Mouse (Mus musculus) lung, postnatal 0 days (tissue): ENCODE data around the gene Metrn. TPM values are rescaled to one million over a fixed set of nuclear protein-coding genes. Genes with fewer than 3 reads are reported as not detected.

ENCODE experiments used
- ATAC-seq: fragments of 200-750 bp; cut with Nextera tagmentation; 2 replicates; pipeline ENCODE4 v1.8.0; 2017; ENCODE audit warnings: moderate library complexity
- DNase-seq: peaks from one replicate; pipeline ENCODE4 v3.0.0-alpha.2; 2016; ENCODE audit warnings: low spot score
- H3K27ac ChIP-seq: fragments of 300-500 bp; sonication (generic); 2 replicates; pipeline ENCODE4 v1.5.1; 2014; ENCODE audit warnings: antibody characterized with exemption, mild to moderate bottlenecking, low read length, mixed read lengths
- H3K27me3 ChIP-seq: fragments of 300-500 bp; sonication (generic); replicated peaks from 2 replicates; pipeline ENCODE4 v1.6.1; 2014; ENCODE audit warnings: low read length, mixed read lengths; ENCODE audit not compliant: insufficient read depth
- H3K36me3 ChIP-seq: fragments of 300-500 bp; sonication (generic); 2 replicates; pipeline ENCODE4 v1.6.1; 2014; ENCODE audit warnings: low read length, mixed read lengths; ENCODE audit not compliant: insufficient read depth
- H3K4me1 ChIP-seq: fragments of 300-500 bp; sonication (generic); 2 replicates; pipeline ENCODE4 v1.6.1; 2014; ENCODE audit warnings: antibody characterized with exemption, low read depth, low read length, mixed read lengths; ENCODE audit not compliant: insufficient read depth
- H3K4me2 ChIP-seq: fragments of 300-500 bp; sonication (generic); replicated peaks from 2 replicates; pipeline ENCODE4 v1.6.1; 2014; ENCODE audit warnings: low read depth, mild to moderate bottlenecking, low read length, moderate library complexity, mixed read lengths
- H3K4me3 ChIP-seq: fragments of 300-500 bp; sonication (generic); 2 replicates; pipeline ENCODE4 v1.5.1; 2014; ENCODE audit warnings: low read depth, low read length
- H3K9ac ChIP-seq: fragments of 300-500 bp; sonication (generic); replicated peaks from 2 replicates; pipeline ENCODE4 v1.6.1; 2014; ENCODE audit warnings: low read depth, mild to moderate bottlenecking
- H3K9me3 ChIP-seq: fragments of 300-500 bp; sonication (generic); 2 replicates; pipeline ENCODE4 v1.6.1; 2016; ENCODE audit warnings: low read length, mixed read lengths
- CTCF ChIP-seq: IDR thresholded peaks from 2 replicates; pipeline ENCODE4 v1.5.1; 2016; ENCODE audit warnings: antibody characterized with exemption, mild to moderate bottlenecking
- EP300 ChIP-seq: IDR thresholded peaks from 2 replicates; pipeline ENCODE4 v1.6.1; 2016; ENCODE audit warnings: antibody characterized with exemption, mild to moderate bottlenecking, control low read depth
- WGBS: fragments of 180-500 bp; shearing (Covaris S2); extraction: QIAGEN DNeasy Blood & Tissue Kit; methylation state at CpG from one replicate; pipeline ENCODE4 v1.1.7; 2014; 5-methylcytosine and 5-hydroxymethylcytosine counted together
- polyA plus RNA-seq: library from polyadenylated mRNA; unstranded; fragments of >200 nt; fragmentation: Nextera tagmentation; extraction: Ambion mirVana; gene quantifications from 2 replicates; pipeline ENCODE4 v1.2.1, GENCODE M21; 2015

The Metrn gene
- polyA plus RNA-seq, 1 experiment from 2014 or later: 19.1 TPM

- no peak overlapping the region for H3K27ac ChIP-seq
- 54% methylated on average over 9 of the region's 9 CpGs for WGBS
- H3K36me3 ChIP-seq: no peaks in the 10 kb centered on the region
- no peak overlapping the region for H3K4me3 ChIP-seq
- H3K4me1 ChIP-seq: peaks cover 4% of the 10 kb centered on the region
- no peak overlapping the region for H3K4me2 ChIP-seq
- ATAC-seq (no peak), DNase-seq (no peak)
- no peak for TF ChIP-seq CTCF
- no peak for TF ChIP-seq EP300
- no peak overlapping the region for H3K9ac ChIP-seq
- no peaks in the 10 kb centered on the region for H3K9me3 ChIP-seq
- no peaks in the 10 kb centered on the region for H3K27me3 ChIP-seq
Observed at GRCm38 (mm10) chr17:25769331-25769730, 27.6 kb downstream of the Metrn start.

- TF ChIP-seq CTCF: no peak
- TF ChIP-seq EP300: no peak
- WGBS: 60% methylated on average over 5 of the region's 5 CpGs
- no peak overlapping the region for H3K27ac ChIP-seq
- no peaks in the 10 kb centered on the region for H3K9me3 ChIP-seq
- no peaks in the 10 kb centered on the region for H3K36me3 ChIP-seq
- H3K4me3 ChIP-seq: no peak overlapping the region
- H3K4me2 ChIP-seq: no peak overlapping the region
- DNase-seq (no peak), ATAC-seq (no peak)
- H3K4me1 ChIP-seq: no peaks in the 10 kb centered on the region
- H3K27me3 ChIP-seq: no peaks in the 10 kb centered on the region
- H3K9ac ChIP-seq: no peak overlapping the region
Observed at GRCm38 (mm10) chr17:25765886-25766285, 31.1 kb downstream of the Metrn start.

- ATAC-seq (no peak), DNase-seq (no peak)
- Histone ChIP-seq H3K27ac (no peak overlapping the region), H3K36me3 (no peaks in the 10 kb centered on the region), H3K4me1 (no peaks in the 10 kb centered on the region), H3K9ac (no peak overlapping the region), H3K9me3 (no peaks in the 10 kb centered on the region), H3K4me3 (no peak overlapping the region), H3K4me2 (no peak overlapping the region), H3K27me3 (no peaks in the 10 kb centered on the region)
- no peak for TF ChIP-seq EP300
- TF ChIP-seq CTCF: no peak
- WGBS: 42% methylated on average over 3 of the region's 3 CpGs
Observed at GRCm38 (mm10) chr17:25762591-25762990, 34.3 kb downstream of the Metrn start.

- H3K27me3 ChIP-seq: no peaks in the 10 kb centered on the region
- H3K27ac ChIP-seq: no peak overlapping the region
- no peaks in the 10 kb centered on the region for H3K36me3 ChIP-seq
- ATAC-seq (peak; percentile 2; the same call in 1 of the 2 replicates), DNase-seq (peak; percentile 59)
- H3K4me2 ChIP-seq: no peak overlapping the region
- no peak overlapping the region for H3K9ac ChIP-seq
- WGBS: 21% methylated on average over 4 of the region's 4 CpGs
- H3K4me1 ChIP-seq: no peaks in the 10 kb centered on the region
- no peak overlapping the region for H3K4me3 ChIP-seq
- no peak for TF ChIP-seq CTCF
- no peak for TF ChIP-seq EP300
- H3K9me3 ChIP-seq: no peaks in the 10 kb centered on the region
Observed at GRCm38 (mm10) chr17:25761561-25761970, 35.4 kb downstream of the Metrn start.

GRCm38 (mm10) chr17:25760148-25760547, 36.8 kb downstream of the Metrn start:
- Histone ChIP-seq H3K27ac (no peak overlapping the region), H3K9ac (no peak overlapping the region), H3K27me3 (no peaks in the 10 kb centered on the region), H3K4me1 (no peaks in the 10 kb centered on the region), H3K4me2 (no peak overlapping the region), H3K9me3 (no peaks in the 10 kb centered on the region), H3K36me3 (no peaks in the 10 kb centered on the region), H3K4me3 (no peak overlapping the region)
- 64% methylated on average over 8 of the region's 8 CpGs for WGBS
- TF ChIP-seq EP300 (no peak), CTCF (no peak)
- ATAC-seq: no peak
- no peak for DNase-seq

GRCm38 (mm10) chr17:25757691-25758090, 39.2 kb downstream of the Metrn start:
- WGBS: 42% methylated on average over 3 of the region's 3 CpGs
- no peaks in the 10 kb centered on the region for H3K36me3 ChIP-seq
- no peak for DNase-seq
- no peak overlapping the region for H3K4me3 ChIP-seq
- TF ChIP-seq EP300 (no peak), CTCF (no peak)
- peak overlapping the region; percentile 89 for H3K27ac ChIP-seq
- H3K4me1 ChIP-seq: no peaks in the 10 kb centered on the region
- no peak for ATAC-seq
- no peak overlapping the region for H3K4me2 ChIP-seq
- no peaks in the 10 kb centered on the region for H3K27me3 ChIP-seq
- no peaks in the 10 kb centered on the region for H3K9me3 ChIP-seq
- H3K9ac ChIP-seq: no peak overlapping the region
